Mouse (Mus musculus) heart, embryonic 14.5 days (tissue): Measurements from ENCODE around the gene Eif4a3. TPM values are rescaled to one million over a fixed set of nuclear protein-coding genes. Genes with fewer than 3 reads are reported as not detected.

Source experiments
- ATAC-seq: fragments of 200-750 bp; cut with Nextera tagmentation; 2 replicates; pipeline ENCODE4 v1.8.0; 2017; ENCODE audit warnings: low read depth, moderate TSS enrichment; ENCODE audit not compliant: insufficient number of reproducible peaks, insufficient read depth, low FRiP score
- H3K27ac ChIP-seq, 2 experiments: fragments of 200-500 bp in 1 of 2; fragments of 300-500 bp in 1 of 2; sonication (generic) in 1 of 2; replicated peaks in 1 of 2; 2 replicates each; pipeline ENCODE4 v1.5.1; 2012 to 2014; ENCODE audit warnings: low read depth in 2 of 2, low read length in 2 of 2, control low read depth in 1 of 2, mild to moderate bottlenecking in 1 of 2, mixed read lengths in 1 of 2; ENCODE audit not compliant: control insufficient read depth in 1 of 2, insufficient read depth in 1 of 2
- H3K27me3 ChIP-seq: fragments of 300-500 bp; sonication (generic); 2 replicates; pipeline ENCODE4 v1.6.1; 2014; ENCODE audit warnings: mild to moderate bottlenecking, low read length, control low read depth; ENCODE audit not compliant: control insufficient read depth, insufficient read depth
- H3K36me3 ChIP-seq: fragments of 300-500 bp; sonication (generic); 2 replicates; pipeline ENCODE4 v1.6.1; 2014; ENCODE audit warnings: mild to moderate bottlenecking, control low read depth, low read length, mixed read lengths; ENCODE audit not compliant: control insufficient read depth, insufficient read depth
- H3K4me1 ChIP-seq, 2 experiments: fragments of 200-500 bp in 1 of 2; fragments of 300-500 bp in 1 of 2; sonication (generic) in 1 of 2; 2 replicates each; pipeline ENCODE4 v1.6.1; 2012 to 2014; ENCODE audit warnings: low read length in 2 of 2, control low read depth in 1 of 2, mixed read lengths in 1 of 2; ENCODE audit not compliant: control insufficient read depth in 2 of 2, insufficient read depth in 2 of 2
- H3K4me2 ChIP-seq: fragments of 300-500 bp; sonication (generic); 2 replicates; pipeline ENCODE4 v1.6.1; 2014; ENCODE audit warnings: mild to moderate bottlenecking, low read length
- H3K4me3 ChIP-seq, 2 experiments: fragments of 200-500 bp in 1 of 2; fragments of 300-500 bp in 1 of 2; sonication (generic) in 1 of 2; 2 replicates each; pipeline ENCODE4 v1.5.1; 2012 to 2014; ENCODE audit warnings: low read length in 2 of 2, mild to moderate bottlenecking in 2 of 2, control low read depth in 1 of 2, low read depth in 1 of 2, moderate library complexity in 1 of 2; ENCODE audit not compliant: control insufficient read depth in 1 of 2, insufficient read depth in 1 of 2
- H3K9ac ChIP-seq: fragments of 300-500 bp; sonication (generic); 2 replicates; pipeline ENCODE4 v1.6.1; 2014; ENCODE audit warnings: mild to moderate bottlenecking, low read length
- H3K9me3 ChIP-seq: fragments of 300-500 bp; sonication (generic); 2 replicates; pipeline ENCODE4 v1.6.1; 2016; ENCODE audit warnings: low read length, control low read depth; ENCODE audit not compliant: control insufficient read depth
- WGBS: fragments of 180-500 bp; shearing (Covaris S2); extraction: QIAGEN DNeasy Blood & Tissue Kit; methylation state at CpG from one replicate; pipeline ENCODE4 v1.1.7; 2014; 5-methylcytosine and 5-hydroxymethylcytosine counted together
- polyA plus RNA-seq: library from polyadenylated mRNA; unstranded; fragments of >200 nt; fragmentation: Nextera tagmentation; extraction: Ambion mirVana; gene quantifications from 2 replicates; pipeline ENCODE4 v1.2.1, GENCODE M21; 2014

Gene Eif4a3
- polyA plus RNA-seq, 1 experiment from 2014 or later, result 280 TPM

DNA sequence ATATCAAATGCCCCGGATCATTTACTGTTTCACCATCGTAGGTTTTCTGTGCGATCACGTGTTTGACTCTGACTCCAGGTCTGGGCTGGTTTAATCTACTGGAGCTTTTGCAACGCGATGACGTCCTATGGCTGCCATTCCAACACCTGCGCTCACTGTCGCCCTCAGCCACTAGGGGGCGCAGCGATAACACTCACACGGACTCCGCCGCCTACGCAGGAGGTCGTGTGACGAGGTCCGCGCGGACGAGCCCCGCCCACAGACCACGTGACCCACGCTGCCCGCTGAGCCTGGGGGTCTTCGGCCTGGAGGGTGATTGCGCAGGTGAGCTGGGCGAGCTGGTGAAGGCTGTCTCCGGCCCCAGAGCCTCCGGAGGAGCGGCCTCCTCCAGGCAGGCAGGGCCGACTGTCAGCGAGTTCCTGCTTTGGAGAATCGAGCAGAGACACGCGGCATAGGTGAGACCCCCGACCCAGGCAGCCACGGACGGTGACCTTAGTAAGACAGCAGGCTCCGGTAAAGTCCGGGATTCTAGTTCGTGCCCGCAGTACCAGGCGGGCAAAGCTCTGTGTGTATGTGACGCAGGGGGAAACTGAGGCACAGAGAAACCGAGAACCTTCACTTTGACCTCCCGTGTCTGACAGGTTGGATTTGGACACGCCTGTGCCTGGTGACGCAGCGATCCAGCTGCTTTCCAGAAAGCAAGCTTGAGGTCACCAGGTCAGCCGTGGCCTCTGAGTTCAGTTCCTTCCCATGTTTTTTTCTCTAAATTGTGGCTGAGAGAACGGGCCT lies 31.9 kb downstream of the Eif4a3 start, which contains the start of gene Gaa:
Gene Gaa, plus strand, starts transcription at position 120 of the 789 bp plus-strand sequence.
- Histone ChIP-seq H3K27ac (no peak within 1 kb of the TSS; a peak in 1 of 4 replicates), H3K4me1 (peaks cover 5 to 11% of the 10 kb centered on the region in 2 experiments), H3K9me3 (no peaks in the 10 kb centered on the region), H3K4me3 (peak within 1 kb of the TSS; percentile 60 to 77), H3K9ac (peak within 1 kb of the TSS; percentile 91), H3K4me2 (peak within 1 kb of the TSS; percentile 96), H3K27me3 (no peaks in the 10 kb centered on the region), H3K36me3 (peaks cover 22% of the 10 kb centered on the region)
- 4% methylated on average over 52 of the region's 52 CpGs for WGBS
- ATAC-seq, result peak; percentile 51

DNA sequence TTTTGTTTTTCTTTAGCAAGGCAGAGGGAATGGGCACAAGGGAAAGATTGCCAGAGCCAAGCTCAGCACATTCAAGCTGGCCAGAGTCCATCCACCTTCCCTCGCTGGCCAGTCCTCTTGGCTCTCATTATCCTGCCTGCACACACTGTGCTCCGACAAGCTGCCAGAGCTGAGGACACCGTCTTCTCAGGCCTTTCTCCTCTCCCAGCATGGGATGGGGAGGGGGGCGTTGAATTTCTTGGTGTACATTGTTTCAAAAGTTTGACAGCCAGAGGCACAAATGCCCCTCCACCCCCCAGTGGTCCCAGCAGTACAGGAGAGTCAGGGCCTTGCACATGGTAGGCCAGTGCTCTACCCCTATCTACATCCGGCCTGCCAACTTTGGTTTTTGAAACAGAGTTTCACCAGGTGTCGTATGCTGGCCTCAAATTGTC lies 32.6 kb downstream of the Eif4a3 start:
- H3K27me3 ChIP-seq, result no peaks in the 10 kb centered on the region
- no peak for ATAC-seq

DNA sequence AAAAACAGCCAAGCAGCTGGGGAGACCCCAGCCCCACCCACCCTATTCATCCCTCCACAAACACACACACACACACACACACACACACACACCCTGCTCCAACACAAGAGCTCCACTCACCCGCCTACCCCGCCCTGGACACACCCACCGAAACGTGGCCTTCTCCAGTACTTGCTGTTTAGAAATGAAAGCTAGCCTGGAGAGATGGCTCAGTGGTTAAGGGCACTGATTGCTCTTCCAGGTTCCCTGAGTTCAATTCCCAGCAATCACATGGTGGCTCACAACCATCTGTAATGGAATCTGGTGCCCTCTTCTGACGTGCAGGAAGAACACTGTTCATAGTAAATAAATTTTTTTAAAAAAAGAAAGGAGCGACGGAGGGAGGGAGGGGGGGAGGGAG lies 34.1 kb downstream of the Eif4a3 start:
- H3K27me3 ChIP-seq, result no peaks in the 10 kb centered on the region
- WGBS, result 77% methylated on average over 7 of the region's 7 CpGs
- no peaks in the 10 kb centered on the region for H3K9me3 ChIP-seq
- no peak overlapping the region for H3K9ac ChIP-seq
- no peak for ATAC-seq
- H3K4me3 ChIP-seq, result no peak overlapping the region
- H3K36me3 ChIP-seq, result peaks cover 8% of the 10 kb centered on the region; the same call in 1 of the 2 replicates
- peaks cover 5 to 11% of the 10 kb centered on the region in 2 experiments for H3K4me1 ChIP-seq
- no peak overlapping the region for H3K4me2 ChIP-seq
- no peak overlapping the region for H3K27ac ChIP-seq

More for the DNA sequence above, 32.6 kb downstream of the Eif4a3 start:
- peak overlapping the region; percentile 96 for H3K4me2 ChIP-seq
- peaks cover 18% of the 10 kb centered on the region for H3K36me3 ChIP-seq
- H3K9me3 ChIP-seq, result no peaks in the 10 kb centered on the region
- H3K9ac ChIP-seq, result peak overlapping the region; percentile 91; the same call in 1 of the 2 replicates
- 53% methylated on average over 6 of the region's 6 CpGs for WGBS
- no peak overlapping the region for H3K27ac ChIP-seq
- H3K4me1 ChIP-seq, result peaks cover 5 to 11% of the 10 kb centered on the region in 2 experiments
- H3K4me3 ChIP-seq, result 0 out of 4 replicates have a peak overlapping the region, but pooled peaks of 1 of the 2 experiments have one; percentile 77

DNA sequence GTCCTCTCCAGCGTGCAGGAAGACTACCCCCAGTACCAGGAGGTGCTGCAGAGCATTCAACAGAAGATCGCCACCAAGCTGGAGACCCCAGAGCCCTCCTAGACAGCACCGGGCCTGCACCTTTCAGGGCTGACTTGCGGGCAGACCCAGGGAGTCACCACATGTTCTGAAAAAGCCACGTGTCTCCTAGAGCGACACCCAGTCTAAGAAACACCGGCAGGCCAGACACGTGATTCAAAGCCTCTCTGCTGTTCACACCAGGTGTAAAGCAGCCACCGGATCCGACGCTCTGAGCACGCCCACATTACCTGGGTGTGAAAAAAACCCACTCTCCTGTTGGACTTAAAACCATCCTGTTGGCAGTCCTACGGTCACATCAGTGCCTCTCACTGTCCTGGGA lies 35.5 kb downstream of the Eif4a3 start:
- H3K4me1 ChIP-seq, result peaks cover 5 to 11% of the 10 kb centered on the region in 2 experiments
- no peak overlapping the region for H3K4me2 ChIP-seq
- no peak overlapping the region for H3K9ac ChIP-seq
- H3K27ac ChIP-seq, result no peak overlapping the region
- WGBS, result 91% methylated on average over 13 of the region's 13 CpGs
- no peaks in the 10 kb centered on the region for H3K27me3 ChIP-seq
- no peaks in the 10 kb centered on the region for H3K36me3 ChIP-seq
- ATAC-seq, result no peak
- H3K4me3 ChIP-seq, result no peak overlapping the region
- no peaks in the 10 kb centered on the region for H3K9me3 ChIP-seq

DNA sequence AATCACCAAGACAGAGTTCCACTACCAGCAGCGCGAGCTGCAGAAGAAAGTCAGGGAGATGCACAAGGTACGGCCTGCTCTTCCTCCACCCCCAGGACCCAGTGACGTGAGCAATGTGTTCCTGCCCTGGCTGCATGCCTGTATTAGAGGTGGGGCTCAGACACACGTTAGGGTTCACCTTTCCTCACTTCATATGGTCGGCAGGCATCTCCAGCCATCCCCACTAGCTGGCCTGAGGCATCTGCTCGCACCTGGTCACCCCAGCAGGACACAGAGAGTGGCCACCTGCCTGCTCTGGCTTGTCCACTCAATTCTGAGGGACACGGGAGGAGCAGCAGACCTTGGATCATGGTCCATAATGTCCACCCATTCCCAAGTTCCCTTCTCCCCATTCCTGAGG lies 39.9 kb downstream of the Eif4a3 start:
- H3K4me3 ChIP-seq, result no peak overlapping the region
- H3K36me3 ChIP-seq, result no peaks in the 10 kb centered on the region
- WGBS, result 85% methylated on average over 8 of the region's 8 CpGs
- no peaks in the 10 kb centered on the region for H3K27me3 ChIP-seq
- no peak overlapping the region for H3K9ac ChIP-seq
- no peaks in the 10 kb centered on the region; a peak in 1 of 4 replicates for H3K4me1 ChIP-seq
- no peaks in the 10 kb centered on the region for H3K9me3 ChIP-seq
- no peak overlapping the region for H3K27ac ChIP-seq
- H3K4me2 ChIP-seq, result no peak overlapping the region
- no peak for ATAC-seq

DNA sequence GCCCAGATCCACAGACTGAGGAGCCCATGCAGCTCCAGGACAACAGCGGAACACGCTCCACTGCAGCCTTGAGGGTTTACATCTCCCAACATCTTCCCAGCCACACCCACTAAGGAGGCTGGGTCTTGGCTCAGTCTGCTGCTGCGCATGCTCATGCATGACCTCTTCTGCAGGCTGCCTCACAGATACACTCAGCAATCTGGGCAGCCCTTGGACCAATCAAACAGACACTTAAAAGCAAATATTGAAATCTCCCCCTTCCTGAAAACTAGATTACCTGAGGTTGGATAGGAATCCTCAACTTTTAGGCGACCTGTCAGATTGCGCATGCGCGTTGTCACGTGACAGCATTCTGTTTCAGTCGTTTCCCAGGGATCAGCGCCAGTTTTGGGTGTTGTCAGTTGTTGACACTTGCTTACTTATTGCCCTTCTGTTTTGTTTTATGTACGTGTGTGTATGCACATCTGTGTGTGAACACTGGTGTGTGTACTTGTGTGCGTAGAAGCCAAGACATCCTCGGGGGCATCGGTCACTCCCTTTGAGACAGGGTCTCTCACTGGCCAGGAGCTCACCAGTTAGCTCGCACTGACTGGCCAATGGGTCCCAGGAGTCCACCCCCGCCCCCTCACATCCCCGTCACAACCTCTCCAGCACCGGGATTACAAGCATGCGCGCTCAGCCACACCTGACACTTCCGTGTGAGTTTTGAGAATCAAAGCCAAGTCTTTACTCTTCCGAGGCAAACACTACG lies 41.1 kb downstream of the Eif4a3 start:
- H3K4me1 ChIP-seq, result no peaks in the 10 kb centered on the region; a peak in 1 of 4 replicates
- peak overlapping the region; percentile 56 for H3K4me2 ChIP-seq
- peak overlapping the region; percentile 22 to 41; a peak in 1 of 4 replicates for H3K27ac ChIP-seq
- 55% methylated on average over 23 of the region's 23 CpGs for WGBS
- no peaks in the 10 kb centered on the region for H3K27me3 ChIP-seq
- ATAC-seq, result no peak
- H3K4me3 ChIP-seq, result peak overlapping the region; percentile 23 to 27
- no peaks in the 10 kb centered on the region for H3K36me3 ChIP-seq
- H3K9me3 ChIP-seq, result no peaks in the 10 kb centered on the region
- H3K9ac ChIP-seq, result peak overlapping the region; percentile 48

DNA sequence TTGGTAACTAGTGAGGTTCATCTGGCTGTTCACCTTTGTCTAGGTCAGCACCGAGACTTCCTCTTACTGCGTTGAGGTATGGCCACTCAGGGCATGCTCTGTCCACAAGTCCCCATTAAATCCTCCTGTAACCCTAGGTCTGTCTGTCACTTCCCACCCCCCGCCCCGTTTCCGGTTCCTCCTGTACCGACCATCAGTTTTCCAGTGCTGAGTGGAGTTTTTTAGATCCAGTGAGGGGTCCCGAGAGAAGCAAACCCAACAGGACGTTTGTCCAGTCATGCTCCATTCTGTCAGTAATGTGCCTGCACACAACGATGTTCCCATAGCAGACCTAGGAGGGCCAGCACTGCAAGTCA lies 41.7 kb downstream of the Eif4a3 start:
- Histone ChIP-seq H3K4me1 (peaks cover 0 to under 1% of the 10 kb centered on the region in 2 experiments; a peak in 1 of 4 replicates), H3K9me3 (no peaks in the 10 kb centered on the region), H3K27me3 (no peaks in the 10 kb centered on the region), H3K27ac (peak overlapping the region; percentile 22 to 41; a peak in 1 of 4 replicates), H3K4me3 (peak overlapping the region; percentile 23 to 24; a peak in 3 of 4 replicates), H3K36me3 (no peaks in the 10 kb centered on the region), H3K9ac (peak overlapping the region; percentile 48), H3K4me2 (peak overlapping the region; percentile 56)
- ATAC-seq, result no peak
- 61% methylated on average over 9 of the region's 9 CpGs for WGBS
